Mouse (Mus musculus): Measurements from ENCODE around the gene Akap11.

GRCm38 (mm10) chr14:78537551-78537950 is 943 bp upstream of the Akap11 start:
- TF ChIP-seq CTCF (IDR thresholded peaks at IDR 0.05; ENCODE audit: extremely low read depth, insufficient read length, insufficient replicate concordance, low read depth, low read length): no peak
- no peak for TF ChIP-seq POLR2A (IDR thresholded peaks at IDR 0.05; ENCODE audit: low read depth, low read length)
